Mouse (Mus musculus) myocyte (in vitro differentiated cells): Measurements from ENCODE around the gene Chil5.

Experiments
- CEBPB ChIP-seq: IDR thresholded peaks from 2 replicates; pipeline ENCODE4 v1.6.1; 2011; ENCODE audit warnings: mild to moderate bottlenecking, moderate library complexity; ENCODE audit not compliant: poor library complexity, insufficient read depth, severe bottlenecking
- E2F4 ChIP-seq: IDR thresholded peaks from one replicate; pipeline ENCODE4 v1.6.1; 2011; ENCODE audit warnings: mild to moderate bottlenecking, control low read depth, moderate library complexity; ENCODE audit not compliant: insufficient read depth
- MAX ChIP-seq: IDR thresholded peaks from one replicate; pipeline ENCODE4 v1.6.1; 2011; ENCODE audit warnings: low read depth, mild to moderate bottlenecking, control low read depth
- MYOD1 ChIP-seq, 3 experiments: IDR thresholded peaks; one replicate each; pipeline ENCODE4 v1.6.1; 2011; ENCODE audit warnings: control low read depth in 2 of 3, low read depth in 2 of 3, mild to moderate bottlenecking in 2 of 3, moderate library complexity in 1 of 3; ENCODE audit not compliant: insufficient read length in 2 of 3, control insufficient read depth in 1 of 3
- POLR2A ChIP-seq: IDR thresholded peaks from one replicate; pipeline ENCODE4 v1.6.1; 2011; ENCODE audit warnings: low read depth, mild to moderate bottlenecking, control low read depth, moderate library complexity; ENCODE audit not compliant: insufficient read length
- POLR2AphosphoS2 ChIP-seq: IDR thresholded peaks from one replicate; pipeline ENCODE4 v1.6.1; 2011; ENCODE audit warnings: low read depth, control low read depth; ENCODE audit not compliant: insufficient read length
- SRF ChIP-seq: IDR thresholded peaks from one replicate; pipeline ENCODE4 v1.6.1; 2011; ENCODE audit warnings: low read depth; ENCODE audit not compliant: control insufficient read depth, insufficient read length
- TCF12 ChIP-seq: IDR thresholded peaks from one replicate; pipeline ENCODE4 v1.6.1; 2011; ENCODE audit warnings: mild to moderate bottlenecking, control low read depth; ENCODE audit not compliant: poor library complexity, insufficient read depth, severe bottlenecking
- TCF3 ChIP-seq: IDR thresholded peaks from one replicate; pipeline ENCODE4 v1.6.1; 2011; ENCODE audit warnings: low read depth, control low read depth; ENCODE audit not compliant: insufficient read length
- USF1 ChIP-seq: IDR thresholded peaks from one replicate; pipeline ENCODE4 v1.6.1; 2011; ENCODE audit warnings: low read depth, mild to moderate bottlenecking, control low read depth, moderate library complexity

DNA sequence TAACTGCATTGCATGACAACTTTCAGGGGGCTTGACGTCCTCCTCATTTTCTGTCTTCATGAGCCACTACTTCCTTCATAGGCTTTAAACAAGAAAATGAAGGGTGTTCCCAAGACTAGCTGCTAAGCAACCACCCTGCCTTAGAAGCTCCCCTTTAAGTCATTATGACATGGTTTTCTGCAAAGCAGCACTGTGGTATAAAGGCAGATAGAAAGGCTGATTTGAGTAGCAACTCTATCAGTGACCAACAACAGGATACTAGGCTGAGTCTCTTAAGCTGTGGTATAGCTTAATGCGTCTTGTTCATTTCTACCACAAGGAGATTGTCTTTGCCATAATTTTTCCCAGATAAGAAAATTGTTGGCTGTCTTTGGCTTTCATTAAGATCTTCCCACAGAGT, 18.1 kb downstream of the Chil5 start, which contains the start of gene Pifo:
- TF ChIP-seq MAX (no peak), POLR2A (no peak), CEBPB (no peak), SRF (no peak), TCF12 (no peak), POLR2AphosphoS2 (no peak), TCF3 (no peak), USF1 (no peak), MYOD1 (IDR thresholded peaks at IDR 0.05; ENCODE audit: control insufficient read depth in 1 of 3, insufficient read length in 2 of 3, low read depth in 2 of 3) (no peak), E2F4 (no peak)
